Mouse (Mus musculus): ENCODE data around the gene Gimap9. TPM values are rescaled to one million over a fixed set of nuclear protein-coding genes. Genes with fewer than 3 reads are reported as not detected.

Gimap9 gene
- total RNA-seq, 1 experiment, result 3.4 TPM

DNA sequence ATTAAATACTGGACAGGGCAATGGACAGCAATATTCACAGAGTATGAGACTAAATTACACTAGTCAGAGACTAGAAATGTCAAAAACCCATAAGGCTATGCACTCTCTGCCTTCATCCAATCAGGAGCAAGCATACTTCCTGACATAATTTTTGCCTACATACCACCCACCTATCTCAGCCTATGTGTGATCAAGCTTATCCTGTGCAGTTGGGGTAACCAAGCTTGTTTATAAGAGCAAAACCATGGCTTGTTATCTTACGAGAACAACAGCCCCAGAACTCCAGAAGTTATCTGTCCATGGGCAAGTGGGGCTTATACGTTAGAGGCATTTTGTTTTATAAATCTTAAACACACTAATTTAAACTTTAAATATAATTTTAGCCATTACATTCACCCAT, 40.8 kb upstream of the Gimap9 start:
- H3K4me3 ChIP-seq (ENCODE audit: insufficient read depth in 1 of 2, low read depth in 1 of 2, low read length in 2 of 2, poor library complexity in 1 of 2, severe bottlenecking in 1 of 2), result no peak overlapping the region
- no peak overlapping the region for H3K9ac ChIP-seq (ENCODE audit: insufficient read depth, low read depth, low read length, poor library complexity, severe bottlenecking)
- H3K9me3 ChIP-seq (ENCODE audit: control insufficient read depth, insufficient read depth, low read depth, low read length), result no peaks in the 10 kb centered on the region
- no peak for DNase-seq (ENCODE audit: low read depth, low spot score)
- TF ChIP-seq MAFK (IDR thresholded peaks at IDR 0.05; ENCODE audit: insufficient read depth, low read depth, low read length) (no peak), ZC3H11A (IDR thresholded peaks at IDR 0.05; ENCODE audit: borderline replicate concordance, low read depth, low read length) (no peak), HCFC1 (IDR thresholded peaks at IDR 0.05; ENCODE audit: borderline replicate concordance, insufficient read depth, low read length) (no peak)
- H3K36me3 ChIP-seq (ENCODE audit: control insufficient read depth, insufficient read depth, low read length, poor library complexity, severe bottlenecking), result no peaks in the 10 kb centered on the region
- H3K27ac ChIP-seq (ENCODE audit: insufficient read depth, low read depth, low read length, poor library complexity, severe bottlenecking), result no peak overlapping the region
- in situ Hi-C loops (cut with MboI; ENCODE audit: low sequenced_read_pairs in 2 of 2, unreplicated experiment in 2 of 2), result no loop called here
- no peaks in the 10 kb centered on the region for H3K4me1 ChIP-seq (ENCODE audit: control insufficient read depth in 2 of 2, insufficient read depth in 2 of 2, low read length in 2 of 2, poor library complexity in 1 of 2)

DNA sequence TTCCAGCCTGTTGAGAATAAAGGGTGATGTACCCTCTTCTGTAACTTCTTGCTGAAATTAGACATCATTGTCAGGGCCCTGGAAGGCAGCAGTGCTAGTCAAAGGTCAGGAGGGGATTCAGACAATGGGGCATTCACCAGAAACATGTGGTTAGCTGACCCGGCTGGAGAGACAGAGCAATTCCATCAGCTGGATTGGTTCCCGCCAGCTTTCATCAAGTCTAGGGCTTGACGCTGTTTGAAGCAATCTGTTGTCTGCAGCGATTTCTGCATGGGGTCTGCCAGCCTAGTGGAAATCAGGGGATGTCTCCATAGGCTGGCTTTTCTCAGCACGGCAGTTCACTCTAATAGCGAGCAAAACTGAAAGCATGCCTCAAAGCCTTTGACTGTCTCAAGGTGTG, 39.4 kb upstream of the Gimap9 start:
- H3K4me1 ChIP-seq (ENCODE audit: control insufficient read depth in 2 of 2, insufficient read depth in 2 of 2, low read length in 2 of 2, poor library complexity in 1 of 2), result no peaks in the 10 kb centered on the region
- in situ Hi-C loops (cut with MboI; ENCODE audit: low sequenced_read_pairs in 2 of 2, unreplicated experiment in 2 of 2), result no loop called here
- no peak for DNase-seq (ENCODE audit: low read depth, low spot score)
- no peak overlapping the region for H3K27ac ChIP-seq (ENCODE audit: insufficient read depth, low read depth, low read length, poor library complexity, severe bottlenecking)
- no peaks in the 10 kb centered on the region for H3K36me3 ChIP-seq (ENCODE audit: control insufficient read depth, insufficient read depth, low read length, poor library complexity, severe bottlenecking)
- no peak overlapping the region for H3K4me3 ChIP-seq (ENCODE audit: insufficient read depth in 1 of 2, low read depth in 1 of 2, low read length in 2 of 2, poor library complexity in 1 of 2, severe bottlenecking in 1 of 2)
- H3K9me3 ChIP-seq (ENCODE audit: control insufficient read depth, insufficient read depth, low read depth, low read length), result no peaks in the 10 kb centered on the region
- TF ChIP-seq MAFK (IDR thresholded peaks at IDR 0.05; ENCODE audit: insufficient read depth, low read depth, low read length), result no peak
- TF ChIP-seq HCFC1 (IDR thresholded peaks at IDR 0.05; ENCODE audit: borderline replicate concordance, insufficient read depth, low read length), result no peak
- no peak overlapping the region for H3K9ac ChIP-seq (ENCODE audit: insufficient read depth, low read depth, low read length, poor library complexity, severe bottlenecking)

DNA sequence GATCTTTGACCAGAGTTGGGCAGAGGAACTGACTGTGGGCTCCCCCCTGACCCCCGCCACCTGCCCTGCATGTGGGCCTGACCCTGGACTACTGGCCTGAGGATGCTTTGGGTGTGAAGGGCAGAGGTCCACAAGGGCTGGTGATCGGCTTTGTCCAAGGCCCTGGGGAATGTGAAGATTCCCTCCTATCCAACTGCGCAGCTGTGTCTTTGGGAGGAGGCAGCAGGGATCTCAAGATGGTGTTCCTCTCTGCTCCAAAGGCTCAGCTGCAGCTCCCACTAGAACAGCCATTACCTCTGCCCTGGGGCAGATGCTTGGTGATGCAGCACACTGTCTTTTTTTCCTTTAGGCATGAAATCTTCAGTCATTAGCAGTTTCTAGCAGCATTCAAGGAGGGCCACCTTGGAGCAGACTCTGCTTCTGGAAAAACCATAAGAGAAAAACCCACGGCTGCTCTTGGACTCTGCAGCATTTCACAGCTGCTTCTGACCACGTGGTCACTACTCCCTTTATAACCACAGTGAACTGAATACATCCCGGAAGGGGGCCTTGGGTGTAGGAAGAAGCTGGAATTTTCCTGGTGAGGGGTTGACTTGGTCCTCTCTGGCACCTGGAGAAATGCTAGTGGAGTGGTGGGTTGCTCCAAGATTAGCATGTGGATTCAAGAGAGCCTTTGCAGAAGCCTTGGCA, 38.0 kb upstream of the Gimap9 start:
- H3K27ac ChIP-seq (ENCODE audit: insufficient read depth, low read depth, low read length, poor library complexity, severe bottlenecking), result no peak overlapping the region
- no peaks in the 10 kb centered on the region for H3K4me1 ChIP-seq (ENCODE audit: control insufficient read depth in 2 of 2, insufficient read depth in 2 of 2, low read length in 2 of 2, poor library complexity in 1 of 2)
- H3K9ac ChIP-seq (ENCODE audit: insufficient read depth, low read depth, low read length, poor library complexity, severe bottlenecking), result no peak overlapping the region
- H3K4me3 ChIP-seq (ENCODE audit: insufficient read depth in 1 of 2, low read depth in 1 of 2, low read length in 2 of 2, poor library complexity in 1 of 2, severe bottlenecking in 1 of 2), result no peak overlapping the region
- DNase-seq (ENCODE audit: low read depth, low spot score), result no peak
- no peaks in the 10 kb centered on the region for H3K36me3 ChIP-seq (ENCODE audit: control insufficient read depth, insufficient read depth, low read length, poor library complexity, severe bottlenecking)
- TF ChIP-seq ZNF384 (IDR thresholded peaks at IDR 0.05; ENCODE audit: low read depth, low read length) (no peak), CHD2 (IDR thresholded peaks at IDR 0.05; ENCODE audit: low read depth, low read length) (no peak), MAFK (IDR thresholded peaks at IDR 0.05; ENCODE audit: insufficient read depth, low read depth, low read length) (no peak), ZC3H11A (IDR thresholded peaks at IDR 0.05; ENCODE audit: borderline replicate concordance, low read depth, low read length) (no peak), HCFC1 (IDR thresholded peaks at IDR 0.05; ENCODE audit: borderline replicate concordance, insufficient read depth, low read length) (no peak)
- no peaks in the 10 kb centered on the region for H3K9me3 ChIP-seq (ENCODE audit: control insufficient read depth, insufficient read depth, low read depth, low read length)
- in situ Hi-C loops (cut with MboI; ENCODE audit: low sequenced_read_pairs in 2 of 2, unreplicated experiment in 2 of 2), result no loop called here

DNA sequence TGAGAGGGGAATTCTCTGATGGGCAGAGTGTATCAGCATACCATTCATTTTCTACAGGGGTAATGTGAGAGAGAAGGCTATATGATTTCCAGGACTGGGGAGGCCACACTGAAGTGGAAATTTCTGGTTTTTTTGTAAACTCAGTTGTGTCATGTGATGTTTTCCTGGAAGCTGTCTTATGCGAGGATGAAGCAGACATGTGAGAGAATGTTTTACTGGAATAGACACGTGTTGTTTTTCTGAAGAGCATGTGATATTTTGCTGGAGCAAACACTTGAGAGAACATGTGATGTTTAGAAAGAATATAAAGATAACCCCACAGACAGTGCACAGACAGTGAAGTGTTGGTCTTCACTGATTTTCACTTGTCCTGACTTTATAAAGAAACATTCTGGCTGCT, 37.4 kb upstream of the Gimap9 start:
- no peaks in the 10 kb centered on the region for H3K4me1 ChIP-seq (ENCODE audit: control insufficient read depth in 2 of 2, insufficient read depth in 2 of 2, low read length in 2 of 2, poor library complexity in 1 of 2)
- DNase-seq (ENCODE audit: low read depth, low spot score), result no peak
- in situ Hi-C loops (cut with MboI; ENCODE audit: low sequenced_read_pairs in 2 of 2, unreplicated experiment in 2 of 2), result no loop called here
- TF ChIP-seq MAFK (IDR thresholded peaks at IDR 0.05; ENCODE audit: insufficient read depth, low read depth, low read length), result no peak
- TF ChIP-seq ZNF384 (IDR thresholded peaks at IDR 0.05; ENCODE audit: low read depth, low read length), result no peak
- no peak for TF ChIP-seq ZC3H11A (IDR thresholded peaks at IDR 0.05; ENCODE audit: borderline replicate concordance, low read depth, low read length)
- TF ChIP-seq CHD2 (IDR thresholded peaks at IDR 0.05; ENCODE audit: low read depth, low read length), result no peak
- TF ChIP-seq HCFC1 (IDR thresholded peaks at IDR 0.05; ENCODE audit: borderline replicate concordance, insufficient read depth, low read length), result no peak
- H3K9me3 ChIP-seq (ENCODE audit: control insufficient read depth, insufficient read depth, low read depth, low read length), result no peaks in the 10 kb centered on the region
- H3K27ac ChIP-seq (ENCODE audit: insufficient read depth, low read depth, low read length, poor library complexity, severe bottlenecking), result no peak overlapping the region
- no peak overlapping the region for H3K9ac ChIP-seq (ENCODE audit: insufficient read depth, low read depth, low read length, poor library complexity, severe bottlenecking)
- H3K4me3 ChIP-seq (ENCODE audit: insufficient read depth in 1 of 2, low read depth in 1 of 2, low read length in 2 of 2, poor library complexity in 1 of 2, severe bottlenecking in 1 of 2), result no peak overlapping the region
- no peaks in the 10 kb centered on the region for H3K36me3 ChIP-seq (ENCODE audit: control insufficient read depth, insufficient read depth, low read length, poor library complexity, severe bottlenecking)

DNA sequence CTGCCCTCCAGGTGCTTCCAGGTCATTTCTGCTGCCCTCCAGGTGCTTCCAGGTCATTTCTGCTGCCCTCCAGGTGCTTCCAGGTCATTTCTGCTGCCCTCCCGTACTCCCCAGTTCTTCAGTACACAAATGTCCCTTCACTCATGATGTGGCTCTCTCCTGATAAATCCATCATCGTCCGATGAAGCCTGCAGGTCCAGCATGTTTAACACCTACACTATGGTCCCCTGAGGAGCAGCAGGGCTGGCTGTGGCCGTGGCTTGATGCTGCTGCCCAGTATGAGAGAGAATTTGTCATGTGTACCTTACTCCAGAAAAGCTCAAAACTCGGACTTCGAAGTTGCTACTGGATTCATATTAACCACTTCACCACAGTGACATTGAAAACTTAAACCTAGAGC, 34.5 kb upstream of the Gimap9 start:
- in situ Hi-C loops (cut with MboI; ENCODE audit: low sequenced_read_pairs in 2 of 2, unreplicated experiment in 2 of 2), result no loop called here
- no peak for DNase-seq (ENCODE audit: low read depth, low spot score)

More for the DNA sequence above, 34.5 kb upstream of the Gimap9 start:
- no peak for TF ChIP-seq MAFK (IDR thresholded peaks at IDR 0.05; ENCODE audit: insufficient read depth, low read depth, low read length)
- no peak for TF ChIP-seq ZC3H11A (IDR thresholded peaks at IDR 0.05; ENCODE audit: borderline replicate concordance, low read depth, low read length)
- no peak for TF ChIP-seq CHD2 (IDR thresholded peaks at IDR 0.05; ENCODE audit: low read depth, low read length)
- TF ChIP-seq ZNF384 (IDR thresholded peaks at IDR 0.05; ENCODE audit: low read depth, low read length), result no peak
- no peak for TF ChIP-seq HCFC1 (IDR thresholded peaks at IDR 0.05; ENCODE audit: borderline replicate concordance, insufficient read depth, low read length)
- H3K9ac ChIP-seq (ENCODE audit: insufficient read depth, low read depth, low read length, poor library complexity, severe bottlenecking), result no peak overlapping the region
- no peaks in the 10 kb centered on the region for H3K9me3 ChIP-seq (ENCODE audit: control insufficient read depth, insufficient read depth, low read depth, low read length)
- no peak overlapping the region for H3K27ac ChIP-seq (ENCODE audit: insufficient read depth, low read depth, low read length, poor library complexity, severe bottlenecking)
- H3K36me3 ChIP-seq (ENCODE audit: control insufficient read depth, insufficient read depth, low read length, poor library complexity, severe bottlenecking), result no peaks in the 10 kb centered on the region
- H3K4me3 ChIP-seq (ENCODE audit: insufficient read depth in 1 of 2, low read depth in 1 of 2, low read length in 2 of 2, poor library complexity in 1 of 2, severe bottlenecking in 1 of 2), result no peak overlapping the region
- H3K4me1 ChIP-seq (ENCODE audit: control insufficient read depth in 2 of 2, insufficient read depth in 2 of 2, low read length in 2 of 2, poor library complexity in 1 of 2), result no peaks in the 10 kb centered on the region
